Mouse (Mus musculus) lung, postnatal 0 days (tissue): Measurements from ENCODE around the gene Erbb2. TPM values are rescaled to one million over a fixed set of nuclear protein-coding genes. Genes with fewer than 3 reads are reported as not detected.

Experiments
- ATAC-seq: fragments of 200-750 bp; cut with Nextera tagmentation; 2 replicates; pipeline ENCODE4 v1.8.0; 2017; ENCODE audit warnings: moderate library complexity
- DNase-seq: peaks from one replicate; pipeline ENCODE4 v3.0.0-alpha.2; 2016; ENCODE audit warnings: low spot score
- H3K27ac ChIP-seq: fragments of 300-500 bp; sonication (generic); 2 replicates; pipeline ENCODE4 v1.5.1; 2014; ENCODE audit warnings: antibody characterized with exemption, mild to moderate bottlenecking, low read length, mixed read lengths
- H3K27me3 ChIP-seq: fragments of 300-500 bp; sonication (generic); replicated peaks from 2 replicates; pipeline ENCODE4 v1.6.1; 2014; ENCODE audit warnings: low read length, mixed read lengths; ENCODE audit not compliant: insufficient read depth
- H3K36me3 ChIP-seq: fragments of 300-500 bp; sonication (generic); 2 replicates; pipeline ENCODE4 v1.6.1; 2014; ENCODE audit warnings: low read length, mixed read lengths; ENCODE audit not compliant: insufficient read depth
- H3K4me1 ChIP-seq: fragments of 300-500 bp; sonication (generic); 2 replicates; pipeline ENCODE4 v1.6.1; 2014; ENCODE audit warnings: antibody characterized with exemption, low read depth, low read length, mixed read lengths; ENCODE audit not compliant: insufficient read depth
- H3K4me2 ChIP-seq: fragments of 300-500 bp; sonication (generic); replicated peaks from 2 replicates; pipeline ENCODE4 v1.6.1; 2014; ENCODE audit warnings: low read depth, mild to moderate bottlenecking, low read length, moderate library complexity, mixed read lengths
- H3K4me3 ChIP-seq: fragments of 300-500 bp; sonication (generic); 2 replicates; pipeline ENCODE4 v1.5.1; 2014; ENCODE audit warnings: low read depth, low read length
- H3K9ac ChIP-seq: fragments of 300-500 bp; sonication (generic); replicated peaks from 2 replicates; pipeline ENCODE4 v1.6.1; 2014; ENCODE audit warnings: low read depth, mild to moderate bottlenecking
- H3K9me3 ChIP-seq: fragments of 300-500 bp; sonication (generic); 2 replicates; pipeline ENCODE4 v1.6.1; 2016; ENCODE audit warnings: low read length, mixed read lengths
- CTCF ChIP-seq: IDR thresholded peaks from 2 replicates; pipeline ENCODE4 v1.5.1; 2016; ENCODE audit warnings: antibody characterized with exemption, mild to moderate bottlenecking
- EP300 ChIP-seq: IDR thresholded peaks from 2 replicates; pipeline ENCODE4 v1.6.1; 2016; ENCODE audit warnings: antibody characterized with exemption, mild to moderate bottlenecking, control low read depth
- WGBS: fragments of 180-500 bp; shearing (Covaris S2); extraction: QIAGEN DNeasy Blood & Tissue Kit; methylation state at CpG from one replicate; pipeline ENCODE4 v1.1.7; 2014; 5-methylcytosine and 5-hydroxymethylcytosine counted together
- polyA plus RNA-seq: library from polyadenylated mRNA; unstranded; fragments of >200 nt; fragmentation: Nextera tagmentation; extraction: Ambion mirVana; gene quantifications from 2 replicates; pipeline ENCODE4 v1.2.1, GENCODE M21; 2015

Gene Erbb2
- polyA plus RNA-seq, 1 experiment from 2014 or later = 21.2 TPM

DNA sequence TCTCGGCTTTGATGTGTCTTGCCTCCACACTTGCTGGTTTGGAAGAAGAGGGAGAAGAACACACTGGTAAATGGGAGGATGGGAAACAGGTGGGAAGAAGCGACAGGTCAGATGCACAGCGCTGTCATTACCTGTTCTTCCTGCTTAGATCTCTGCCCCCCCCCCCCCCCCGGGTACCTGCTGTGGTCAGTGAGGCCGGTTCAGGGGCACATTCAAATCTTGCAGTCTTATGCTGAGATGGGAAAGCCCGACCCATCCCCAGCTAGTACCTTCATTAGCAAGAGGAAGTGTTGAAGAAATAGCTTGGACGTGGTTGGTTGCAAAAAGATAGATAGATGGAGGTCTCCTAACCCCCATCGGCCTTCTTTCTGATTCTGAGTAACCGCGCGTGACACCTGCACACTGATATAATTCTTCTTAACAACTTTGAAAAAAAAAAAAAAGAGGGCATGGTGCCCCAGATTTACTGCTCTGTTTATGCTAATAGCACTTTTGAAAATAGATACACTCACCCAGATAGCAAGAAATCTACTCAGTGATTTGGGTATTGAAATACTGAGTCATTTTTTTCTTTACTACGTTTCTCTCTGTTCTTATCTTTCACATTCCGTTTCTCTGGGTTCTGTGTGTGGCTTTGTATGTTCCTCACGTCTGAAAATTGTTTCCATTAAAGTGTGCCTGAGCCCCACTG is 64.9 kb downstream of the Erbb2 start:
- Histone ChIP-seq H3K27me3 (no peaks in the 10 kb centered on the region), H3K27ac (no peak overlapping the region), H3K4me1 (no peaks in the 10 kb centered on the region), H3K9ac (no peak overlapping the region), H3K36me3 (no peaks in the 10 kb centered on the region), H3K4me2 (no peak overlapping the region), H3K9me3 (no peaks in the 10 kb centered on the region), H3K4me3 (no peak overlapping the region)
- TF ChIP-seq EP300 = no peak
- TF ChIP-seq CTCF = no peak
- WGBS = 58% methylated on average over 14 of the region's 14 CpGs
- DNase-seq (no peak), ATAC-seq (no peak)

GRCm38 (mm10) chr11:98479026-98479939 is 67.0 kb downstream of the Erbb2 start:
- no peak for ATAC-seq

DNA sequence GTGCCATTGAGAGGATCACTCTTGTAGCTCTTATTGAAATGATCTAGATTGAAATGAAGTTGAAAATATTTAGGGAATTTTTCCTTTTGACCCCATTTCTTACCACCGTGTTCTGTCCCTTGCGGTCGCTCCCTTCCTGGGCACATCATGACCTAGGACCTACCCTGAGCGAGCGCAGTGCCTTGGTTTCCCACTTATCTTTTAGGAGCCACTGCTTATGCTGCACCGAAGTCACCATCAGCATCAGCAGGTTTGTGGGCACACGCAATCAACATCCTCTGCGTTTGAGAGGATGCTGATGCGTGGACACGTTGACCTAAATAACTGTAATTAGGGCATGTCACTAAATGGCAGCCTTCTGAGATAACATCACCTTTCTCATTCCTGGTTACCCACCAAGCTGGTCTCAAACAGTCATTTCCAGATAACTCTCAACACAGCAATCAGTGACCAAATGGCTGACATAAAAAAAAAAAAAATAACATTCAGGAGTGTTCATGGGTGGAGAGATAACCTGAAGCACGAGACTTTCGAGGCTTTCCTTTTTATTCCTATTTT is 67.7 kb downstream of the Erbb2 start:
- Histone ChIP-seq H3K4me3 (no peak overlapping the region), H3K27ac (no peak overlapping the region), H3K9me3 (no peaks in the 10 kb centered on the region), H3K27me3 (no peaks in the 10 kb centered on the region), H3K4me1 (no peaks in the 10 kb centered on the region), H3K36me3 (no peaks in the 10 kb centered on the region), H3K4me2 (no peak overlapping the region), H3K9ac (no peak overlapping the region)
- DNase-seq (no peak), ATAC-seq (no peak)
- 82% methylated on average over 12 of the region's 12 CpGs for WGBS
- TF ChIP-seq EP300 = no peak
- TF ChIP-seq CTCF = no peak

More at GRCm38 (mm10) chr11:98479026-98479939, 67.0 kb downstream of the Erbb2 start:
- H3K4me3 ChIP-seq = no peak overlapping the region
- H3K36me3 ChIP-seq = no peaks in the 10 kb centered on the region
- H3K9me3 ChIP-seq = no peaks in the 10 kb centered on the region
- no peaks in the 10 kb centered on the region for H3K27me3 ChIP-seq
- DNase-seq = no peak
- 70% methylated on average over 13 of the region's 13 CpGs for WGBS
- no peaks in the 10 kb centered on the region for H3K4me1 ChIP-seq
- no peak overlapping the region for H3K4me2 ChIP-seq
- H3K27ac ChIP-seq = no peak overlapping the region
- TF ChIP-seq EP300 = no peak
- no peak for TF ChIP-seq CTCF
- no peak overlapping the region for H3K9ac ChIP-seq

GRCm38 (mm10) chr11:98481231-98481630 is 69.0 kb downstream of the Erbb2 start:
- Histone ChIP-seq H3K4me1 (no peaks in the 10 kb centered on the region), H3K9me3 (no peaks in the 10 kb centered on the region), H3K4me3 (no peak overlapping the region), H3K9ac (no peak overlapping the region), H3K4me2 (no peak overlapping the region), H3K27me3 (no peaks in the 10 kb centered on the region), H3K27ac (no peak overlapping the region), H3K36me3 (no peaks in the 10 kb centered on the region)
- ATAC-seq (no peak), DNase-seq (no peak)
- 52% methylated on average over 6 of the region's 6 CpGs for WGBS
- TF ChIP-seq CTCF (no peak), EP300 (no peak)

GRCm38 (mm10) chr11:98482067-98482466 is 69.8 kb downstream of the Erbb2 start:
- ATAC-seq (no peak), DNase-seq (no peak)
- H3K27me3 ChIP-seq = no peaks in the 10 kb centered on the region
- no peaks in the 10 kb centered on the region for H3K4me1 ChIP-seq
- no peaks in the 10 kb centered on the region for H3K36me3 ChIP-seq
- no peak overlapping the region for H3K9ac ChIP-seq
- H3K4me2 ChIP-seq = no peak overlapping the region
- no peaks in the 10 kb centered on the region for H3K9me3 ChIP-seq
- H3K4me3 ChIP-seq = no peak overlapping the region
- TF ChIP-seq EP300 (no peak), CTCF (no peak)
- H3K27ac ChIP-seq = no peak overlapping the region
- 71% methylated on average over 10 of the region's 10 CpGs for WGBS

GRCm38 (mm10) chr11:98485749-98486148 is 73.5 kb downstream of the Erbb2 start:
- no peak for TF ChIP-seq CTCF
- WGBS = 84% methylated on average over 2 of the region's 2 CpGs

More at GRCm38 (mm10) chr11:98485749-98486148, 73.5 kb downstream of the Erbb2 start:
- H3K9ac ChIP-seq = no peak overlapping the region
- H3K4me2 ChIP-seq = no peak overlapping the region
- no peaks in the 10 kb centered on the region for H3K9me3 ChIP-seq
- H3K27ac ChIP-seq = no peak overlapping the region
- H3K36me3 ChIP-seq = no peaks in the 10 kb centered on the region
- H3K4me3 ChIP-seq = no peak overlapping the region
- no peaks in the 10 kb centered on the region for H3K4me1 ChIP-seq
- ATAC-seq = no peak
- no peak for DNase-seq
- no peaks in the 10 kb centered on the region for H3K27me3 ChIP-seq

Other genes starting within 250 kb of the Erbb2 start
- gene Med1, start 219.2 kb upstream of the Erbb2 start, polyA plus RNA-seq = 32.2 and 34.1 TPM in 2 replicates
- gene Cdk12, start 209.4 kb upstream of the Erbb2 start, polyA plus RNA-seq = 6.7 and 8.3 TPM in 2 replicates
- gene Neurod2, start 82.8 kb upstream of the Erbb2 start, polyA plus RNA-seq = not detected in 2 replicates
- 11.8 and 18.6 TPM in 2 replicates for gene Ppp1r1b, start 64.1 kb upstream of the Erbb2 start, polyA plus RNA-seq
- 69.9 and 73.1 TPM in 2 replicates for gene Stard3, start 54.1 kb upstream of the Erbb2 start, polyA plus RNA-seq
- gene Tcap, start 28.7 kb upstream of the Erbb2 start, polyA plus RNA-seq = 5.8 and 6.4 TPM in 2 replicates
- 0.12 TPM in 1 of 2 replicates, not detected in the other for gene Pnmt, start 26.0 kb upstream of the Erbb2 start, polyA plus RNA-seq
- gene Pgap3, start 12.0 kb upstream of the Erbb2 start, polyA plus RNA-seq = 8.0 and 8.6 TPM in 2 replicates
- 86.1 and 96.0 TPM in 2 replicates for gene Mien1, start 26.5 kb downstream of the Erbb2 start, polyA plus RNA-seq
- gene Grb7, start 33.9 kb downstream of the Erbb2 start, polyA plus RNA-seq = 30.7 and 33.1 TPM in 2 replicates
- 0.20 and 0.43 TPM in 2 replicates for gene Ikzf3, start 133.6 kb downstream of the Erbb2 start, polyA plus RNA-seq
- 0.10 and 0.21 TPM in 2 replicates for gene Zpbp2, start 138.6 kb downstream of the Erbb2 start, polyA plus RNA-seq
- gene Ormdl3, start 174.9 kb downstream of the Erbb2 start, polyA plus RNA-seq = 43.7 and 45.3 TPM in 2 replicates
- not detected in 2 replicates for gene Lrrc3c, start 185.8 kb downstream of the Erbb2 start, polyA plus RNA-seq
- gene Gm12355, start 213.2 kb downstream of the Erbb2 start, polyA plus RNA-seq = 0.14 and 0.70 TPM in 2 replicates
- not detected in 2 replicates for gene Gsdma3, start 213.9 kb downstream of the Erbb2 start, polyA plus RNA-seq
- not detected in 2 replicates for gene Gsdma2, start 234.3 kb downstream of the Erbb2 start, polyA plus RNA-seq